Mouse (Mus musculus) T-helper 2 cell (primary cell): ENCODE measurements around the gene Evl.
"Not testable (repeated sequence)": the region's sequence is repeated elsewhere in the genome, so short reads cannot be mapped to it uniquely, and the experiment has no call there.

Source experiments
- in situ Hi-C: fragments of 300-600 bp; cut with MboI, MseI; formaldehyde crosslinking; loops from one replicate; pipeline ENCODE4 v1.15.1; 2025; ENCODE audit warnings: high pct_unique_total_duplicates

Gene Evl

DNA sequence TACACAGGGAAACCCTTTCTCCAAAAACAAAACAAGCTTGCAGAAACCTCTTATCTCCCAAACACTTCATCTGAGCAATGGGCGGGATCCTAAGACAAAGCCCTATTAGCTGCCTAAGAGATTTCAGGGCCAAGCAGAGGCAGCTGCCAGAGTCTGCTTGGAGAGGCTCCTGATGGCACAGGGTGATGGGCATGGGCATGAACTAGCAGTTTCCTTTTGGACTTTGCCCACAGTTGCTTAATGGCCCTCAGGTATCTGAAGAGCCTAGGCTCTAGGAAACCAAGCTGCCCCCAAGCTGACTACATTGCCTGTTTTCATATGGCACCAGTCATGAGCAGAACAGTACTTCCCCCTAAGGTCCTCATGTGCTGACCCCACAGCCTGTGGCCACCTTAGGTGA is 139.7 kb downstream of the Evl start:
- in situ Hi-C loops, result no loop called here

GRCm38 (mm10) chr12:108698697-108699471 is 144.4 kb downstream of the Evl start:
- in situ Hi-C loops, result no loop called here

GRCm38 (mm10) chr12:108699576-108699975 is 145.1 kb downstream of the Evl start:
- in situ Hi-C loops, result no loop called here

DNA sequence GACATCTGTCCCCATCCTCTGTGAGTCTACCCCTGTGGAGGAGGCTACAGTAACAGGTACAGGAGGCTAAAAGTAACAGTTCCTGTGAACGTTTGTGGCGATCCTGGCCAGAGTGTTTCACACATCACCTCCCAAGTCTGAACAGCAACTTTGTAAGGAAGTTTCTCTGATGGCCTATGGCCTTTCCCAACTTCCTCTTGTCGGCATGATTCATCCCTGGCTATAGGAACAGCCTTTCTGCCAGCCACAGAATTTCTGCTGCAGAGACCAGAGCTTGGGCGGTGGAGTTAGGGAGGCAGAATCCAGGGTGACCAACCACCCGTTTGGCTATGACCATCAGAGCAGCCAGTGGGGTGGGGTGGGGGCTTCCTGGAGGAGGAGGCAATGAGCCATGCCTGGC is 145.5 kb downstream of the Evl start:
- in situ Hi-C loops, result no loop called here

- in situ Hi-C loops, result no loop called here
These were observed 146.7 kb downstream of the Evl start for GRCm38 (mm10) chr12:108701221-108701620.

DNA sequence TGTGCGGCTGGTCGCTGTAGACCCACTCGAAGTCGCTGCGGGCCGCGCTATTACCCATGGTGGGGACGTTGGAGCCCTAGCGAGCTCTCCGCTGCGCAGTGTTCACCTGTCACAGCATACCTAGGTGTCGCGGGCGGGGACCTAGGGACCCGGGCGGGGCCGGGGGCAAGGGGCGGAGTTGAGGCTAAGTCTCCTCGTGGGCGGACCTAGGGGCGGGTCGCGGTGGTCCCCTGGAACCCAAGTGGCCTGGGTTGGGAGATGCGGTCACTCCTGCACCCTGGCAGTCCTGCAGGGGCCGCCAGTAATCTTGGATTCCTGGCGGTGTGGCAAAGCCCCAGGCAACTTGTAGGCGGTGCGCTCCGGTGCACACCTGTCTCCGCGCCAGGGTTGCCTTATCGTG is 147.7 kb downstream of the Evl start, which contains the start of gene Degs2:
Degs2 (minus strand) TSS at position 131 of the 400 bp plus-strand sequence.
- in situ Hi-C loops, result no loop called here

GRCm38 (mm10) chr12:108705486-108705885 is 151.0 kb downstream of the Evl start:
- in situ Hi-C loops, result no loop called here

DNA sequence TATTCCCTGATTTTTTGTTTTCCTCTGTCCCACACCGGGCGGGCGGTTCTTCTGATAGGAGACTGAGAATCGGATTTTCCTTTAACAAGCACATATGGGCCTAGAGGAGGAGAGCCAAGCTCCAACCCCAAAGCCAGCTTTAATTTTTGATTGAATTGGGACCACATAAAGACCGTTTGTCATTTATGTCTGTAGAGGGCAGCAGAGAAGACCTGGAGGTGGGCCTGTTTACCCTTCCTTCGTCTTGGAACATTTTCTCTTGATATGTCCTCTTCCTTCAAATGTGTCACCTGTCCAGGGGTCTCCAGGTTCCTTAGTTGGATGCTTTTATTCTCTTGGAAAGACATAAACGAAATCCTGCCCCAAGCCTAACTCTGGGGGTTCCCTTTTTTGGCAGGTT is 151.6 kb downstream of the Evl start:
- in situ Hi-C loops, result no loop called here

DNA sequence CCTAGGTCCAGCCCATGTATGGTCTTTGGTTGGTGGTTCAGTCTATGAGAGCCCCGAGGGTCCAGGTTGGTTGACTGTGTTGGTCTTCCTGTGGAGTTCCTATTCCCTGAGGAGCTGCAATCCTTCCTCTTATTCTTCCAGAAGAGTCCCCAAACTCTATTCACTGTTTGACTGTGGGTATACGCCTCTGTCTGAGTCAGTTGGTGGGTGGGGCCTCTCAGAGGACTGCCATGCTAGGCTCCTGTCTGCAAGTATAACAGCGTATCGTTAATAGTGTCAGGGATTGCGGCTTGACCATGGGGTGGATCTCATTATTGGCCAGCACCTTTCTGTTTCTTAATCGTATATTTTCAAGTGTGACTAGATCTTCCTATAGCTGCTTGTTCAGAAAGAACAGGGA is 154.9 kb downstream of the Evl start:
- in situ Hi-C loops, result no loop called here

DNA sequence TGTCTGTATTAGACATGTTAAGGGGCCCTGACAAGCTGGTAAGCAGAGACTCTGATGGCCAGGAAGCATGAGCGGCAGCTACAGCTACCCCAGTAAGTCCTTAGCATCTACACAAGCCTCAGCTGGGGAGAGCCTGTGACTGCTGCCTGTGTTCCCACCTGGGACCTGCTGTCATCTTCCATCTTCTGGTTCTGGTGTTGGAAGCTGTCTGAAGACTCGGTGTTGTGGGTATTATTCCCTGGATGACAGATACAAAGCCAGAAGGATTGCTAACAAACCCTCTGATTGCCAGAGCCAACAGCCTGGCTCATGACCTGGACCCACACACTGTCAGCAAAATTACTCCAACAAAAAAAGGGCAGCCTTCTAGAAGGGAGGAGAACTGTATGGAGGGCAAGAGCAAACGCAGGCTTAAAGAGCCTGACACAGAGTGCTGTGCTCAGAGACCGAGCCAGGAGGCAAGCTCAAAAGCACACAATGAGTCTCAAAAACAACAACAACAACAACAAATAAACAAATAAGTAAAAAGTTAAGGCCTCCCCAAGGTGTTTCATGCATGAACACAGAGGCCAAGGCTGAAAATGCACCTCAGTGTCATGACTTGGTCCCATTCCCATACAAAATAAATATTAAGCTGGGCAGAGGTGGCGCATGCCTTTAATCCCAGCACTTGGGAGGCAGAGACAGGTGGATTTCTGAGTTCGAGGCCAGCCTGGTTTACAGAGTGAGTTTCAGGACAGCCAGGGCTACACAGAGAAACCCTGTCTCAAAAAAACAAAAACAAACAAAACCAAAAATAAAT is 155.6 kb downstream of the Evl start:
- in situ Hi-C loops, result no loop called here

GRCm38 (mm10) chr12:108710861-108711615 is 156.5 kb downstream of the Evl start:
- in situ Hi-C loops, result no loop called here

- in situ Hi-C loops, result no loop called here
These were observed 158.0 kb downstream of the Evl start for GRCm38 (mm10) chr12:108712481-108712880.

DNA sequence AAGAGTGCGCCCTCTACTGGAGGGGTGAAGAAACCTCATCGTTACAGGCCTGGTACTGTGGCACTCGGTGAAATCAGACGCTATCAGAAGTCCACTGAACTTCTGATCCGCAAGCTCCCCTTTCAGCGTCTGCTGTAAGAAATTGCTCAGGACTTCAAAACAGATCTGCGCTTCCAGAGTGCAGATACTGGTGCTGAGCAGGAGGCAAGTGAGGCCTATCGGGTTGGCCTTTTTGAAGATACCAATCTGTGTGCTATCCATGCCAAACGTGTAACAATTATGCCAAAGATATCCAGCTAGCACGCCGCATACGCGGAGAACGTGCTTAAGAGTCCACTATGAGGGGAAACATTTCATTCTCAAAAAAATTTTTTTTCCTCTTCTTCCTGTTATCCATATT is 159.5 kb downstream of the Evl start:
- in situ Hi-C loops, result not testable (repeated sequence)

- in situ Hi-C loops, result no loop called here
These were observed 161.3 kb downstream of the Evl start for GRCm38 (mm10) chr12:108715854-108716253.

- in situ Hi-C loops, result no loop called here
These were observed 164.0 kb downstream of the Evl start for GRCm38 (mm10) chr12:108718485-108718884.

- in situ Hi-C loops, result loop anchor here (10.0 kb wide), 1 partner anchor 1312 kb away; no protein-coding TSS in a partner anchor
These were observed 167.9 kb downstream of the Evl start for GRCm38 (mm10) chr12:108722464-108722863.

DNA sequence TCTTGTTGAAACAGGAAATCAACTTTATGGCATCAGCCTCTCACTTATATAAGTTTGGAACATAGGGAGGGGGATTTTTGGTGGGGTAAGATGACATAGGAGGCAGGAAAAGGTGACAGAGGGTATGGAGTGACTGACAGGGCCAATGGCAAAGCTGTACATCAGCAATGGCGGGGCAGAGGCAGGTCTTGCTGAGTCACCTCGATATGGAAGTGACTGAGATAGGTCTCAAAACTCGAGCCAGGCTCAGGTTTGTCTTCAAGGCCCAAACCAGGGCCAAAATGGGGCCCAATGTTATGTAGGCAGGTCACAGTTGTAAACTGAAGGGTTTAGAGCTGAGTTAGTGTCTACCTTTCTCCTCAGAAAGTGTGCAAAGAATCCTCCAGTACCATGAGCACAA is 169.3 kb downstream of the Evl start:
- in situ Hi-C loops, result loop anchor here (10.0 kb wide), 1 partner anchor 1311 kb away; no protein-coding TSS in a partner anchor

- in situ Hi-C loops, result no loop called here
These were observed 179.9 kb downstream of the Evl start for GRCm38 (mm10) chr12:108734386-108734785.

DNA sequence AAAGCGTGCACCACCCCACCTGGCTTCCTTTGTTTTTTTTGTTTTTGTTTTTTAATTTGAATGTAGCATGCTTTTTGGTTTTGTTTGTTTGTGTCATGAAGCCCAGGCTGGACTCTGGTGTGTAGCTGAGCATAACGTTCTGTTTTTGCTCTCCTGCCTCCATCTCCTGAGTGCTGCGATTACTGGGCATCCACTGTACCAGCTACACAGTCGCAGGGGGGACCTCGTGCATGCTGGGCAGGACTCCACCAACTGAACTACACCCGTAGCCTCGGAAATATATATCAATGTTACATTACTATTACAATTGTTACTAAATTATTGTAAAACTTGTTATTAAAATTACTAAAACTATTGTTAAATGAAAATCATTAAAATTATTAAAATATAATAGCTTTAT is 183.3 kb downstream of the Evl start:
- in situ Hi-C loops, result no loop called here
